ENCODE assay signal across 32 mouse cellular contexts in the genomic region with DNA sequence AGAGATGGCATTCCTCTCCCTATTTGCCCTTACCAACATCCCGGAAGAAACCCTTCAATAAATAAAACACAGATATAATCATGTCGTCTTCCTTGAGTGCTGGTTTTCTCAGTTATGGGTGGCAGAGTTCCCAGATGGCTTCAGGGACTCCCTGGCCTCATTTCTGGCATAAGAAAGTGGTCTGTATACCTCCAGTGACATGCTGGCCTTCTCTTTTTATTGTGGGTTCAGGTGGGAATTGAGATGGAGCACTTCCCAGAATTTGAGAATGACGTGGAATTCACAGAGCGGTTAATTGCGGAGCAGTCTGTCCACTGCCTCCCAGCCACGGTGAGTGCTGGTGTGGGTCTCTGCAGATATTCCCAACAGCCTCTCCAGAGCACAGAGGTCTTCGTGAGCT. TPM values are rescaled to one million over a fixed set of nuclear protein-coding genes. Genes with fewer than 3 reads are reported as not detected.
"Had no signal": no experiment of that assay in that cellular context is flagged by ENCODE, and none has a peak within 500 bp of the region (broad histone marks: within the 10 kb centered on the region; RNA-seq: fewer than 3 reads in every experiment).

No protein-coding gene starts in this region.

- H3K4me1 ChIP-seq: embryonic facial prominence, embryonic 10.5 days; embryonic facial prominence, embryonic 12.5 days; embryonic facial prominence, embryonic 13.5 days; embryonic facial prominence, embryonic 15.5 days; forebrain, embryonic 10.5 days; forebrain, embryonic 12.5 days; forebrain, embryonic 13.5 days; forebrain, embryonic 15.5 days had no signal

- H3K27ac ChIP-seq: embryonic facial prominence, embryonic 10.5 days; embryonic facial prominence, embryonic 12.5 days; embryonic facial prominence, embryonic 13.5 days; embryonic facial prominence, embryonic 15.5 days; forebrain, embryonic 10.5 days; forebrain, embryonic 12.5 days; forebrain, embryonic 13.5 days; forebrain, embryonic 15.5 days; gastrocnemius, adult 2 months; heart, adult 2 months had no signal

- H3K36me3 ChIP-seq: embryonic facial prominence, embryonic 10.5 days; embryonic facial prominence, embryonic 12.5 days; embryonic facial prominence, embryonic 13.5 days; embryonic facial prominence, embryonic 15.5 days; forebrain, embryonic 10.5 days; forebrain, embryonic 12.5 days; forebrain, embryonic 15.5 days had no signal

- ATAC-seq: forebrain, embryonic 13.5 days; forebrain, embryonic 14.5 days; forebrain, embryonic 15.5 days; forebrain, embryonic 16.5 days; forebrain, postnatal 0 days had no signal

- H3K27me3 ChIP-seq: embryonic facial prominence, embryonic 12.5 days; embryonic facial prominence, embryonic 13.5 days; embryonic facial prominence, embryonic 15.5 days; forebrain, embryonic 12.5 days; forebrain, embryonic 13.5 days; forebrain, embryonic 15.5 days had no signal

- H3K4me2 ChIP-seq: embryonic facial prominence, embryonic 12.5 days; embryonic facial prominence, embryonic 13.5 days; embryonic facial prominence, embryonic 15.5 days; forebrain, embryonic 12.5 days; forebrain, embryonic 13.5 days; forebrain, embryonic 15.5 days had no signal

- H3K9ac ChIP-seq: embryonic facial prominence, embryonic 12.5 days; embryonic facial prominence, embryonic 13.5 days; embryonic facial prominence, embryonic 15.5 days; forebrain, embryonic 12.5 days; forebrain, embryonic 13.5 days; forebrain, embryonic 15.5 days; forebrain, postnatal 0 days had no signal

- H3K4me3 ChIP-seq: embryonic facial prominence, embryonic 10.5 days; embryonic facial prominence, embryonic 12.5 days; embryonic facial prominence, embryonic 13.5 days; embryonic facial prominence, embryonic 15.5 days; erythroblast, embryonic 14.5 days; forebrain, embryonic 10.5 days; forebrain, embryonic 12.5 days; forebrain, embryonic 13.5 days; forebrain, embryonic 15.5 days; gastrocnemius, adult 2 months; heart, adult 2 months had no signal

- DNase-seq: cerebellum, adult 2 months; cerebellum, adult 8-10 months; cerebellum, adult 9-10 months; embryo, embryonic 11 days; forebrain, postnatal 0 days; gastrocnemius, adult 2 months; gastrocnemius, postnatal 10 days; gastrocnemius, postnatal 14 days; gastrocnemius, postnatal 25 days; gastrocnemius, postnatal 36 days; heart, adult 18-20 months; heart, adult 2 months had no signal

- H3K9me3 ChIP-seq: embryonic facial prominence, embryonic 10.5 days; embryonic facial prominence, embryonic 12.5 days; embryonic facial prominence, embryonic 13.5 days; embryonic facial prominence, embryonic 15.5 days; forebrain, embryonic 10.5 days; forebrain, embryonic 12.5 days; forebrain, embryonic 13.5 days; forebrain, embryonic 15.5 days had no signal

RNA-seq across cellular contexts. Expression of gene Tat, which starts 7.8 kb away (rescaled TPM):
- total RNA-seq: common myeloid progenitor, adult 5-6 weeks; forebrain, postnatal 0 days; gastrocnemius, adult 2 months; gastrocnemius, postnatal 10 days; gastrocnemius, postnatal 14 days; gastrocnemius, postnatal 25 days; gastrocnemius, postnatal 36 days; granulocyte monocyte progenitor cell, adult 5-6 weeks had no signal
- polyA plus RNA-seq: cerebellum, adult 2 months; cortical plate, adult 2 months; embryonic facial prominence, embryonic 10.5 days; embryonic facial prominence, embryonic 11.5 days; embryonic facial prominence, embryonic 12.5 days; embryonic facial prominence, embryonic 13.5 days; erythroblast, embryonic 14.5 days; forebrain, embryonic 10.5 days; forebrain, embryonic 11.5 days; forebrain, embryonic 12.5 days; forebrain, embryonic 13.5 days; forebrain, embryonic 14.5 days; forebrain, embryonic 15.5 days; forebrain, embryonic 16.5 days; forebrain, postnatal 0 days had no signal

RNA-seq across cellular contexts. Expression of gene Marveld3, which starts 36.1 kb away (rescaled TPM):
- total RNA-seq: common myeloid progenitor, adult 5-6 weeks; gastrocnemius, adult 18-20 months; gastrocnemius, adult 2 months; gastrocnemius, adult 8-10 months; gastrocnemius, postnatal 25 days; gastrocnemius, postnatal 36 days; granulocyte monocyte progenitor cell, adult 5-6 weeks had no signal
- polyA plus RNA-seq: erythroblast, embryonic 14.5 days had no signal

RNA-seq across cellular contexts. Expression of gene Chst4, which starts 41.5 kb away (rescaled TPM):
- total RNA-seq: common myeloid progenitor, adult 5-6 weeks; forebrain, postnatal 0 days; gastrocnemius, adult 18-20 months; gastrocnemius, adult 2 months; gastrocnemius, adult 8-10 months; gastrocnemius, postnatal 10 days; gastrocnemius, postnatal 14 days; gastrocnemius, postnatal 25 days; gastrocnemius, postnatal 36 days; gastrocnemius, postnatal 4 days; granulocyte monocyte progenitor cell, adult 5-6 weeks had no signal
- polyA plus RNA-seq: cerebellum, adult 2 months; embryonic facial prominence, embryonic 10.5 days; embryonic facial prominence, embryonic 11.5 days; embryonic facial prominence, embryonic 12.5 days; embryonic facial prominence, embryonic 13.5 days; embryonic facial prominence, embryonic 14.5 days; embryonic facial prominence, embryonic 15.5 days; erythroblast, embryonic 14.5 days; forebrain, embryonic 10.5 days; forebrain, embryonic 11.5 days; forebrain, embryonic 12.5 days; forebrain, embryonic 13.5 days; forebrain, embryonic 14.5 days; forebrain, embryonic 15.5 days; forebrain, embryonic 16.5 days; forebrain, postnatal 0 days had no signal
